Mouse (Mus musculus): Measurements from ENCODE around the gene Rab17.

The Rab17 gene

GRCm38 (mm10) chr1:90969347-90969784 lies at the start of gene Rab17:
Gene Rab17, minus strand, starts transcription at chr1:90969661.
- in situ Hi-C loops (cut with MboI), result no loop called here

DNA sequence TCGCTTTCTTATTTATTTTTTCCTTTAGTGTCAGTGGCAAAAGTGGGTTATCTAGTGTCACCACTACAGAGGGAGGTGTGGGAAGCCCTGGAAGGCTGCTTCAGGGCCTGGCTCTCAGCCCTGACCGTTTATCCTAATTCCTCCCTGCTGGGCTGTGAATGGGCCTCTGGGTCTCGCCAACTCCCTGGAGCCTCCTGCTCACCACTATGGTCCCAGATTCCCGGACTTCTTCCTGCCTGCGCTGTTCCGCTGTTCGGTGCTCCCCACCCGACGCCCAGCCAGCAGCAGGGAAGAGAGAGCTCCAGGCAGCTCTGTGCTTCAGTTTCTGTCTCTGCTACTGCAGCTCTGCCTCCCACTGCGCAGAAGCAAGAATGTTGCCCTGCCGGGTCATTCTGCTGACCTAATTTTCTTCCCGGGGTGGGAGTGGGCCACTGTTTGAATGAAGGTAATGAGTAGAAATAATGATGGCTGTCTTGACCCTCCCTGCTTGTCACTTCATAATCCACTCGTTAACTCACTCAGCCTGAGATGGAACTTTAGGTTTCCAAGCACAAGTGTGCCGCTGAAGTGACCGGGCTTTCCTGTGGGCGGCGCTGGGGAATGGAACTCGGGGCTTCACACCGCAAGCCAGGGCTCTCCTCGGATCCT lies 47.8 kb upstream of the Rab17 start:
- in situ Hi-C loops (cut with MboI), result no loop called here

GRCm38 (mm10) chr1:91015571-91015970 lies 46.1 kb upstream of the Rab17 start:
- in situ Hi-C loops (cut with MboI), result no loop called here

- in situ Hi-C loops (cut with MboI), result no loop called here
Measured at GRCm38 (mm10) chr1:91013803-91014202, 44.3 kb upstream of the Rab17 start.

DNA sequence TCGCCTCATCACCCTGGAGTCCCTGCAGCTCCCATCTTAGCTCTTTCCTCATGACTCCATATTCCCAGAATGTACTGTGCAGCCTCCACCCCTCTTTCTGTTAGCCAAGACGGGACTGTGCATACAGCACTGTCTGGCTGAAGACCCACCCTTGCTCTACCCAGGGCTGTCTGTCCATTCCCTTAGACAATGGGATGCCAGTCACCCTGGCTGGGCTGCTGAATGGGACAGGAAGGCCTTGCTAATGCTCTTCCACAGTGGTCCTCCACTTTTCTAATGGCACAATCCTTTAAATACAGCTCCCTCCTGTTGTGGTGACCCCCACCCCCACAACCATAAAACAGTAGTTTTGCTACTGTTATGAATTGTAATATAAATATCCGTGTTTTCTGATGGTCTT lies 41.9 kb upstream of the Rab17 start:
- in situ Hi-C loops (cut with MboI), result no loop called here

- in situ Hi-C loops (cut with MboI), result no loop called here
Measured at GRCm38 (mm10) chr1:91010716-91011115, 41.3 kb upstream of the Rab17 start.

GRCm38 (mm10) chr1:91010216-91010615 lies 40.8 kb upstream of the Rab17 start:
- in situ Hi-C loops (cut with MboI), result no loop called here

- in situ Hi-C loops (cut with MboI), result no loop called here
Measured at GRCm38 (mm10) chr1:91009266-91009665, 39.8 kb upstream of the Rab17 start.

DNA sequence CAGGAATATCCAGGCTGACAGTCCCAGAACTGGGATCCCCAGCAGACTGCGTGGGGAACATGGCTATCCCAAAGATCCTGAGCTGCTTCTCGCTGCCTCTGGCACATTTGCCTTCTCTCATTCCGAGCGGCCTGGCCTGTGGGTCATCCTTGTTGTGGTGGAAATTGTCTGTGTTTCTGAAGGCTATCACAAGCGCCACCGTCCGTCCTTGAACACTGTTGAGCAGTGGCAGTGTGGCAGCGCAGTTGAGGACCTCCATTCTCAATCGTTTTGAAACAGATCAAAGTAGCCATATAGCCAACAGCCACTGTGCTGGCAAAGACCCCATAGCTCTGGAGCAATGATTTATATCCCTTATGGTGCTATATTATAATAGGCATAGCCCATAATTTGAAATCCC lies 39.3 kb upstream of the Rab17 start:
- in situ Hi-C loops (cut with MboI), result no loop called here

DNA sequence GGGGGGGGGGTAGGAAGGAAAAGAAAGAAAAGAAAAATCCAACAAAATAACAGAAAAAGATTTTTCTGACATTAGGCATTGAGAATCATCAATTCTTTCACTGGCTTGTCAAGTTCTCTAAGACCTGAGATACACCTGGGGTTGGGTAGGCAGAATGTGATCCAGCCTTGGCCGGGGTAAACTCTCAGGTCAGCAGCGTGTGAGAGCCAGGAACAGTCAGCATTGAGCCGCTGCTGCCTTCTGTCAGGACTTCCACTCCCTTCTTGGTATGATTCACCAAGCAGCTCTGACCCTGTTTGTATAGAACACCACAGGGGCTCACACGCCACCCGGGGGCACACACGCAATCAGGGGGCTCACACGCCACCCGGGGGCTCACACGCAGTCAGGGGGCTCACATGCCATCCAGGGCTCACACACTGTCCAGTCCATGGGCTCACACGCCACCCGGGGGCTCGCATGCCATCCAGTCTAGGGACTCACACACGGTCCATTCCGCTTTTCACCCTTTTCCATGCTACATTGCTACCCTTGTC lies 38.8 kb upstream of the Rab17 start:
- in situ Hi-C loops (cut with MboI), result no loop called here

DNA sequence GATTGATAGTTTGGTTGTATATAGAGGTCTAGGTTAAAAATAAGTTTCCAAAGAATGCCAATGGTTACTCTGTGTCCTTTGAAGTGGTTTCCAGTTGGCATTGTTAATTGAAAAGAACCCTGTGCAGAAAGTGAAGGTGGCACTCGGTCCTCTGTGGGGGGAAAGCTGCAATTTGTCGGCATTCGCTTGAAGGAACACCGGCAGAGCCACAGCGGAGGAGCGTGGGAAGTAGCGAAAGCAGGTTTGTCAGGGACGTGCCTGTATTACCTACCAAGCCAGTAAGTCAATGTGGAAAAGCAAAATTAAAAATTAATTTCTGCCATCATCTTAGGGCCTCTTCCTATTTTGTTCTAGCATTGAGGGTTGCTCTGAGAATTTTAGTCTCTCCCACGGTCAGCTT lies 37.2 kb upstream of the Rab17 start:
- in situ Hi-C loops (cut with MboI), result no loop called here

- in situ Hi-C loops (cut with MboI), result no loop called here
Measured at GRCm38 (mm10) chr1:91006037-91006436, 36.6 kb upstream of the Rab17 start.

DNA sequence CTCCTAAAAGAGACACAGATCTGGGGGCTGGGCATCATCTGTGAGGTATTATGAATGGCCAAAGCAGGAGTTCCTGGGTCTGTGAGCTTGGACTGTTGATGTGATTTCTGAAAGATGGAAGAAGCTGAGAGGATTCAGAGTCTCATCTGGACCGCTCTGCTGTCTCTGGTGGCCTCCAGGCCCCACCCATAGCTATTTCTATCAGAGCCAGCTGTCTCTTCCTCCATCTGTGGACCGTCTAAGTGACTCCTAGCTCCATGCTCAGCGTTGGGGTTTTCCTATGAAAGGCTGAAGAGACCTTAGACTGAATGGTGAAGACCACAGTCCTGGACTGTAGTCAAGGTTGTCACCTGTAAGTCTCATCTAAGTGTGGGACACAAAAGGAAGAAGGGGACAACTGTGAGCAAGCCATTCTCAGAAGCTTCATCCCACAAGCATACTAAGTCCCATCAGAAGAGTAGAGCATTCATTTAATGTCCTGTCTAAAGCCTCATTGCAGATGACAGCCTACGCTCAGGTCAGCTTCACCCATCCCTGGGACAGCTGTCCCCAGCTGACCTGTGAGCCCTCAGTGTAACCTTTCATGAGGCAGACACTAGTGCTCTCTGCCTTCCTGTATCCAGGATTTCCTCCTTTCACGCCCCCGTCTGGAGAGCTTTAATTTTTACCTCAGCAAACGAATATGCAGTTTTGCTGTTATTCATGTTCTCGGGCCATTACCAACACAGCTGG lies 34.2 kb upstream of the Rab17 start:
- in situ Hi-C loops (cut with MboI), result no loop called here

GRCm38 (mm10) chr1:91002641-91003040 lies 33.2 kb upstream of the Rab17 start:
- in situ Hi-C loops (cut with MboI), result no loop called here

- in situ Hi-C loops (cut with MboI), result no loop called here
Measured at GRCm38 (mm10) chr1:91001871-91002539, 32.5 kb upstream of the Rab17 start.

GRCm38 (mm10) chr1:91001101-91001500 lies 31.6 kb upstream of the Rab17 start:
- in situ Hi-C loops (cut with MboI), result no loop called here

DNA sequence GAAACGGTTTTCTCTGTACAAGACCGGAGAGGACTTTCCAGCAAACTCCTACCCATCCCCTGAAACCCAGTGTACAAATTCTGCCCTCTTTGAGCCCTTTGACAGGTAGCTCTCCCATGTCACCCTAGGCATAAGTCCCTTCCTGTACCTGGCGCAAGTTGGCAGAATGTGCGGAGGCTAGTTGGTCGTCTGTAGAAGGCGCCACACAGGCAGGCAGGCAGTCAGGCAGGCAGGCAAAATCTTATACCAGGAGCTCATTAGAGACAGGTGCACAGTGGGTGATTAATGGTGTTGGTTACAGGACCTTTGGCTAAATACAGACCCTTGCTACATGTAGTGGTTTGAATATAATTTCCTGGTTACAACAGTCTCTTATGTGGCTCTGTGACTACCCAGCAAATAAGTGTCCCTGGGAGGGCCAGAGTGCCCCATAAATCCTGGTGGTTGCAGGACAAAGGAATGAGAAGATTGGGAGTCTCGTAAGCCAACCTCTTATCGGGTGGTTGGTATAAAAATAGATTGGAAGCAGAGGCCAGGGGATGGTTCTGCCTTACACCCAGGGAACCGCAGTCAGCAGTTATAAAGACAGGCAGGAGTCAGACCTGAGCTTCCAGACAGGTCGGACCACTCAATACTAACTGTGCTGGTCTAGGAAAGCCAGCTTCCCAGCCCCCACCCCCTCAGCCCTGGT lies 30.6 kb upstream of the Rab17 start:
- in situ Hi-C loops (cut with MboI), result no loop called here

DNA sequence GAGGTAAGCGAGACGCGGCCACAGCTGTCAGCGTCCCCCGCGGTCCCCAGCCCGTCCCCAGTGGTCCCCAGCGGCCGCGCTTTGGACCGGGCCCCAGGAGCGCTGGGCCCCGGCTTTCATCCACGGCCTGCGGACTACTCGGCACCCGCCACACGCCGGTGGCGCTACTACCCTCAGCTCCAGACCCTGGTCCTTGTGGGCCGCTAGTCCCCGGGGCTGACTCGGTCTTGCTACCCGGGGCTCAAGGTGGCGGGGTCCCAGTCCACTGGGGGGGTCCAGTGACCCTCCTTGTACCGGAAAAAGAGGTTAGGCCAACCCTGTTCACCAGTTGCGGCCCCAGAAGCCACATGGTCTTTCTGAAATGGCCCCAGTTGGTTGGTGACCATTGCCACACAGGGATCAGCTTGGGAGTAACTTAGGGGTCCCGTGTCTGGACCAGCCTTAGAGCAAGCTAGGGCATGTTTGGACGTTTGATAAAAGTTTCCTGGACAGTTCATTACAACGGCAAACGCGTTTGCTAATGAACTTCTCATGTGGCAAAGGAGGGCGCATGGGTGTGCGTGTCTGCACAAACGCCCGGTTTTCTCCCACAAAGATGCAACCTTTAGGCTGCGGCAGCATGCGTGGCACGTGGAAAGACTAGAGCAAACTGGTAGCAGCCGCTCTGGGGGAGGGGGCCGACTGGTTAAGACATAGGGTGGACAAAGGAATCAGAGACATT lies 29.6 kb upstream of the Rab17 start:
- in situ Hi-C loops (cut with MboI), result no loop called here

DNA sequence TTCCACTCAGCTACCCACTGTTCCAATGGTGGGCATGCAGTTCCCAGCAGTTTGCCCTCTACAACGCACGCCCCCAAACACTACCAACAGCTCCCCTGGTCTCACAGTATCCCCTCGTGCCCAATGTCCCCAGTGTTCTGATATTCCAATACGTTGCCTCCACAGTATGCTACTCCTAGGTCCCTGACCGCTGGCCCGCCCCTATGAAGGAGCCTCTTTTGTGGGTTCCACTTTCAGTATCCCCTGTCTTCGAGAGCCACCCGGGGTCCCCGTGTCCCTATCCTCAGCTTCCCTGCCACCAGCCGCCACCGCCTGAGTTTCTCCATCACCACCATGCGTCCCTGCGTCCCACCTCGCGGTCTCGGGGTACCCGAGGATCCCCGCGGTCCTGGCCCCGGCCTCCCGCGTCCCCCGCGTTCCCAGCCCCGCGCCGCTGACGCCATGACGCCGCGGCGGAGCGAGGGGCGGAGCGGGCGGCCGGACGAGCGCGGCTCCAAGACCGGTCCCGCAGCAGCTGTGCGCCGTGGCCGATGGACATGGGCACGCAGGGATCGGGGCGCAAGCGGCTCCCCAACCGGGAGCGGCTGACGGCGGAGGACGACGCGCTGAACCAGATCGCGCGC lies 28.9 kb upstream of the Rab17 start, which contains the start of gene Lrrfip1:
TSS of gene Lrrfip1 (plus strand) at position 470 of the 623 bp plus-strand sequence.
- in situ Hi-C loops (cut with MboI), result no loop called here

DNA sequence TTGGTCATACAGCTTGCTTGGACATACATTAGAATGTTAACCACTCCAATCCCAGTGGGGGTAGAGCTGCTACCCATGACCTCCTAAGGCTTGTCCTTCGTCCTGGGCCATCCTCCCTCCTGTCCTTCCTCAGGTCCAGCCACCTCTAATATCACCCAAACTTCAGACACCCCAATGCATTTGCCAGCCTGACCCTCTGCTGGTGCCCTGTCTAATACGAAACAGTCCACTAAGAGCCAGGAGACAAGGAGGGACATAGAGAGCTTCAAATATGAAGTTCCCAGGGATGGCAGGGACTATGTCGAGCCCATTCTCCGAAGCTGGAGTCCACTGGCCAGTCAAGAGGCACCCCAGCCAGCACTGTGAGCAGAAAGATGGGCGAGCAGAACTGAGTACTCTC lies 28.2 kb upstream of the Rab17 start:
- in situ Hi-C loops (cut with MboI), result no loop called here

DNA sequence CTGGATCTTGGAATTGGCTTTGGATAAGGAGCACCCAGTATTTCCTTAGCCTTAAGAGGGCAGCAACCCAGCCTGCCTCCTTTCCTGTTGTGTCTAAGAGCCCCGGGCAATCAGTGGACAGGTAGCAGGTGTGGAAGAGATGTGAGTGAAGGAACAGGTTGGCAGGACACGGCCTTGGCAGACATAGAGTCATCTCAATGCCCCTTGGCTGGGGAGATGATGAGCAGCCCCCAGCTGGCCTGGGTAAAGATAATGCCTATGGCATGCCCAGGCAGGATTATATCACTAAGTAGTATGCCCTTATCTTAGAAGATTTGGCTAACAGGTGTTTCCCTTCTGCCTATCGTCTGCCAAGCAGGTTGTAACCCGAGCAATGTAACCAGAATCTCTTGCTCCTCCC lies 27.7 kb upstream of the Rab17 start:
- in situ Hi-C loops (cut with MboI), result no loop called here
